Mouse (Mus musculus): Measurements from ENCODE around the gene Coro1b. TPM values are rescaled to one million over a fixed set of nuclear protein-coding genes. Genes with fewer than 3 reads are reported as not detected.

Coro1b gene
- total RNA-seq, 2 experiments from 2014 or later, result 38.3 to 47.6 TPM

DNA sequence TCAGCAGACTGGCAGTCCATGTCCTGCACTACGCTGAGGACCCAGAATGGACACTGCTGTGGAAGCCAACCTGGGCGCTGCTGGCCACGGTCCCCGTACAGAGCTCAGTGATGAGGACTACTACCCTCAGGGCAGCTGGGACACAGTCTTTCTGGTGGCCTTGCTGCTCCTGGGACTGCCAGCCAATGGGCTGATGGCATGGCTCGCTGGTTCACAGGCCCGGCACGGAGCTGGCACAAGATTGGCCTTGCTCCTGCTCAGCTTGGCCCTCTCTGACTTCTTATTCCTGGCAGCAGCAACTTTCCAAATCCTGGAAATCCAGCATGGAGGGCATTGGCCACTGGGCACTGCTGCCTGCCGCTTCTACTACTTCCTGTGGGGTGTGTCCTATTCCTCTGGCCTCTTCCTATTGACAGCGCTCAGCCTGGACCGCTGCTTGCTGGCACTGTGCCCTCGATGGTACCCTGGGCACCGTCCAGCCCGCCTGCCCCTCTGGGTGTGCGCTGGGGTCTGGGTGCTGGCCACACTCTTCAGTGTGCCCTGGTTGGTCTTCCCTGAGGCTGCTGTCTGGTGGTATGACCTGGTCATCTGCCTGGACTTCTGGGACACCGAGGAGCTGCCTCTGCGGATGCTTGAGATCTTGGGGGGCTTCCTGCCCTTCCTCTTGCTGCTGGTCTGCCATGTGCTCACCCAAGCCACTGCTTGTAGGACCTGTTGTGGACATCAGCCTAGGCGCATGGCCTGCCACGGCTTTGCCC, 5.8 kb upstream of the Coro1b start:
- DNase-seq, result no peak

DNA sequence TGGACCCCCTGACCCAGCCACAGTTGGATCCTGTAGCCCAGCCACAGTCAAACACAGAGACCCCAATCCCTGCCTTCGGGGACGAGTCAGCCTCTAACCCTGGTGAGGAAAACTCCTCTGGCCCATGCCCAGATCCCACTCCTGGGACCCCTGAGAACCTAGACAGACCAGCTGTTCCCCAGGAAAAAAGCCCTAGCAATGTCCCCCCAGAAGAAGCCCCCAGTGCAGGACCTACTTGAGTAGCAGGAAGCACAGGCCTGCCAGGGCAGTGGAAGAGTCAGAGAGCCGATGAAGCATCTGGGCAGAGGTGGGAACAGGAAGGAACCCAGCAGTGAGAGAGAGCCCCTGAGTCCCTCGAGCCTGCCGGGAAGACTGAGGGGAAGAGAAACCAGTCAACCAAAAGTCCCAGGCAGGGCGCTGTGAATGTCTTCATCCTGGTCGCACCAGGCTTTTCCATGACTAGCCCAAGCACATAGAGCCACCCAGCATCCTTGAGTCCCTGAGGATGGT, 4.6 kb upstream of the Coro1b start, which contains the start of gene Cabp4:
Gene Cabp4 (minus strand): TSS at position 275 of the 510 bp plus-strand sequence.
- DNase-seq, result no peak

DNA sequence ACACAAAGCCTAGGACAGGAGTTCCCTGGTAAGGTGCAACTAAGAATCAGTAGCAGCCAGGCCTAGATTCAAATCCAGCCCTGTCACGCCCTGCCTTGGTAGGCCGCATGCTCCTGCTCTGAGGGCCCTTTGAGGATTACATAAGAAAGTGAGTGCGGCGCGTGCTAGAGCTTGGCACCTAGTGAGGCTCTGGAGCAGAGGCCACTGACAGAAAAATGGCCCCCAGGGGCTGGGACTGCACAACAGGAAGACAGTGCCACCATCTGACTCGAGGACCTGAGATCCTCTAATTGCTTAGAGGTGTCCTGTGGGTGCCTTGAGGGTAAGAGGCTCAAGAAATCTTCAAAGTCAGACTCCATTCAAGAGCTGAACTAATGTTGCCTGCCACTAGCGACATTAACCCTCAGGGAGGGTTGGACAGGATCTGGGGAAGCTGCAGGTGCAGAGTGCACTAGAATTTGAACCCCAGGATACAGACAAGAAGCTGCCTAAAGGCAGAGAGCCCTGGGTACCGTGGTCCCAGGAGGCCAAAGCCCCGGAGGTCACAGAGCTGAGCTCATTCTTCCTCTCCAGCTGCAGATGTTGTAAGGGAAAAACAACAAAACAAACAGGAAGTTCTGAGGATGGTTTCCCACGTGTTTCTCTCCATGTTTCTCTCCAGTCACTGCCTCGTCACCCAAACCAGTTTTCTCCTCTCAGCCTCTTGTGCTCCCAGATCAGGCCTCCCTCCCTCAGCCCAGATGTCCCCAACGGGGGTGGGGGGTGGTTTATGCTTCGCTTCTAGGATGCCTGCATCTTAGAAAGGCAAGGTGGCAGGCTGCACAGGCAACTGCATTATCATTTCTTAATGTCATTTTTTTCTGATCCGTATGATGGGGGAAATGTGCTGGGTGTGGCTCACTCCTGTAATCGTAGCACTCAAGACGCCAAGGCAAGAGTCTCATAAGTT, 3.6 kb upstream of the Coro1b start:
- peak; percentile 49 to 74 for DNase-seq

DNA sequence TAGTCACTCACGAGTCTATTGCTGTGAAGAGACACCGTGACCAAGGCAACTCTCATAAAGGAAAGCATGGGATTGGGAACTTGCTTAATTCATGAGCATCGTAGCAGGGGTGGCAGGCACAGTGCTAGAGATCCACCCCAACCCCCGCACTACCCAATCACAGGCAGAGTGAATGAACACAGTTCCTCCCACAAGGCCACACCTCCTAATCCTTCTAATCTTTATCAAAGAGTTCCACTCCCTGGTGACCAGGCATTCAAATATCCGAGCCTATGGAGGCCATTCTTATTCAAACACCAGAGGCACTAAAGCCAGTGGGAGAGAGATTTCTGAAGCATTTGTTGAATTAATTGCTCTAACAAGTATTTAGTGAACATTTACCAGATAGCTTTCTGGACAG, 2.5 kb upstream of the Coro1b start:
- DNase-seq, result no peak

DNA sequence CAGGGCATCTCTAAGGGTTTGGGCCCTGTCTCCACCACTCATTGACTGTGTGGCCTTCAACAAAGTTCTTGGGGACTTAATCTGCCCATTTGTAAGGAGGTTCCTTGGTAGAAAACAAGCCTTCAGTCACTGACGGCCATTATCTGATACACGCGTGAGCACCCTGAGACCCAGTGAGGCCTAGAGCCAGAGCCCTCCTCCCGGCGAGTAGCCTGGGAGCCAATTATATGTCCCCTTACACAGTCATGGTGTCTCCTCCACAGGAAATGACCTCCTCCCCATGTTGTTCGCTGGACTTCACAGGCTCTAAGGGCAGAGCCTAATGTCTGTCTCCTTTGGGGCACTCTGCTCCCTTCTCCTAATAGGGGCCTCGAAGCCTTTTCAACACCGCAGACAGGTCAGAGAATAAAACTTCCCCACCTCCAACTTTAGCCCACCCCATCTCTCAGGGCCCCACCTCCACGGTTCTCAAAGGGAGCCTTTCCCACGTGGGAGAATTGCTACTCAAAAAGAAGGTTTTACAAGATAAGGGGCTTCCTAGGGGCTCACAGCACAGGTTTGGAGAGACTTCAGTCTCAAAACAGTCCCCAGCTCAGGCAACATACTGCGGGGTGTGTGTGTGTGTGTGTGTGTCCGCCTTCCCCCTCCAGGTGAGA, 1.9 kb upstream of the Coro1b start:
- DNase-seq, result no peak

DNA sequence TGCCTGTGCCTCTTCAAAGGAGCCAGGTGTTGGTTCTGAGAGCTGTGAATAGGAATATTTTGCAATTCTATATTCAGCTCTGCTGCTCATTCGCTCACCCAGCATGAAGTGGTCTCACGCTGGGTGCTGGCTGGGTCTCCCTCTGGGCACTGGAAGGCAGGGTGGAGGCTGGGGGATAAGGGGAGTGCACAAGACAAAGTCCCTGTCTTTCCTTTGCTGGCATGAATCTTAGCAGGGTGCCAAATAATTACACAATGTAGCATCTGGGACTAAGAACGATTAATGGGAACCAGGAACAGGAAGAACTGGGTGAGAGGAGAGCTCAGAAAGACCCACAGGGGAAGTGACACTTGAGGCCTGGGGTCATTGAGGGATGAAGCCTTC, 1.4 kb upstream of the Coro1b start:
- peak in 1 of 2 experiments; percentile 57 for DNase-seq

DNA sequence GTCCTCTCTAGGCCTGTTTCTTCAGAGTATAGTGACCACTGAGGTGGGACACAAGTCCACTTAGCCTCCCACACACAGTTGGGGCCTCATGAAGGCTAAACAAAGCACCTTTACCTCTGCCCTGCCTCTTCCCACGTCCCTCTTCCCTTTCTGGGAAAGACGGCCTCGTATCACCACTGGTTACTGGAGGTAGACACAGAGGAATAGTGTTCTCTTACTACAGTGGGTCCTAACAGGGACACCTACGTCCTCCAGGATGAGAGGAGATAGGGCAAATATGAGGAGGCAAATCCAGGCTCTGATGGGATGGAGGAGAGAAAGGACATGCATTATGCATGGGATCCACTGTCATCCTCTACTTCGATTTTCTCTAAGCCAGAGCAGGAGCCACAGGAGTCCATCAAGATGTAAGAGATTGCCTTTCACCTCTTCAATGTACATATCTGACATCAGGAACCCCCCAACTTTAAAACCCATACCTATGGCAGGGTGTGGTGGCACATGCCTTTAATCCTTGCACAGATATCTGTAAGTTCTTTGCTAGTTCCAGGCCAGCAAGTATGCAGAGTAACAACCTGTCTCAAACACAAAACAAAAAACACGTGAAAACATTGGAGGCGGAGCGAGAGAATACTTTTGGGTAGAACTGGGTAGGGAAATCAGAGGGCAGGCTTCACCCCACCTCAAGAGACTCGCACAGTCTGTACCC, 483 bp upstream of the Coro1b start:
- peak in 1 of 2 experiments; percentile 38 for DNase-seq

DNA sequence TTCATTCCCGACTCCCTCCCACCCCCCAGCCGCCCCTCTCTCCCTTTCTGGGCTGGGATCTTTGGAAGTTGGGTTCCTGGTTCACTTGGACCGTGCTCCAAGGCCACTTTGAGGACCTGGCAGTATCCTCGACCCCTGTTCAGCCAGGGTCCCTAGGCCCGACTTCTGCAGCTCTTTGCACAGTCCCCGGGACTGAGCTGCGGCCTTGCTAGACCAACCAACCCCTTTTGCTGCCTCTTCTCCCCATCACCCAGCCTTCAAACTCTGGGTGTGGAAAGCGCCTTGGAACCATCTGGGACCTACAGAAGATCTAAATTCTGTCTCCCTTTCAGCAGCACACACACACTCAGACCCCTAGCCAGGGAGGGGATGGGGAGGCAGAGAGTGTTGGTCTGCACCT, 400 bp downstream of the Coro1b start:
- DNase-seq, result peak in 1 of 2 experiments; percentile 40

DNA sequence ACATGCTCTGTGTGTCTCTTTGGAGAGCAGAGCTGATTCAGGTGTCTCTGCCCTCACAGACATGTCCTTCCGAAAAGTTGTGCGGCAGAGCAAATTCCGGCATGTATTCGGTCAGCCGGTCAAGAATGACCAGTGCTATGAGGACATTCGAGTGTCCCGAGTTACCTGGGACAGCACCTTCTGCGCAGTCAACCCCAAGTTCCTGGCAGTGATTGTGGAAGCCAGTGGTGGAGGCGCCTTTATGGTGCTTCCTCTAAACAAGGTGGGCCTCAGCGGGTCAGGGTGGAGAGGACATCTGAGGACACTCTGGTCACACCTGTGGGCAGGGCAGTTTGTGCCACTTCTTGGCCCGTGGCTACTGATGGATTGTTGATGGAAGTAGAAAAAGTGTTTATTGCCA, 864 bp downstream of the Coro1b start:
- no peak for DNase-seq

DNA sequence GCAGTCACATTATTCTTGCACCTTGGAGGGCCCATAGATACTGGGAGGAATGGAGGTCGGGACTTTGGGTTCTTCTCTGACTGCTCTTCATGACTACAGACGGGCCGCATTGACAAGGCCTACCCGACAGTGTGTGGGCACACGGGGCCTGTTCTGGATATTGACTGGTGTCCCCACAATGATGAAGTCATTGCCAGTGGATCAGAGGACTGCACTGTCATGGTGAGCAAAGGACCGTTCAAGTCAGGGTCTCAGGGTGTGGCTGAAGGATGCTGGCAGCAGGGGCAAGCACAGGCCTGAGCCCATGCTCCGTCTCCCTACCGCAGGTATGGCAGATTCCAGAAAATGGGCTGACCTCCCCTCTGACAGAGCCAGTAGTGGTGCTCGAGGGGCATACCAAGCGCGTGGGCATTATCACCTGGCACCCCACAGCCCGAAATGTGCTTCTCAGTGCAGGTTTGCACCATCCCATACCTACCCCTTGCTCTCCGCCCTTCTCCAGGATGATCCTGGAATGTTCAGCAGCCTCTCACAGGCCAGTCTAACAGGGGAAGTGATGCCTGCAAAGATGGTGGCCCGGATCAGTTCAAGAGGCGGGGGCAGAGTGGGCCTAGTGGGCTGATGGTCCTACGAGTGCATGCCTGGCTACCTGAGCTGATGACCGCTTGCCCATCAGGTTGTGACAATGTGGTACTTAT, 1.5 kb downstream of the Coro1b start:
- DNase-seq, result no peak

DNA sequence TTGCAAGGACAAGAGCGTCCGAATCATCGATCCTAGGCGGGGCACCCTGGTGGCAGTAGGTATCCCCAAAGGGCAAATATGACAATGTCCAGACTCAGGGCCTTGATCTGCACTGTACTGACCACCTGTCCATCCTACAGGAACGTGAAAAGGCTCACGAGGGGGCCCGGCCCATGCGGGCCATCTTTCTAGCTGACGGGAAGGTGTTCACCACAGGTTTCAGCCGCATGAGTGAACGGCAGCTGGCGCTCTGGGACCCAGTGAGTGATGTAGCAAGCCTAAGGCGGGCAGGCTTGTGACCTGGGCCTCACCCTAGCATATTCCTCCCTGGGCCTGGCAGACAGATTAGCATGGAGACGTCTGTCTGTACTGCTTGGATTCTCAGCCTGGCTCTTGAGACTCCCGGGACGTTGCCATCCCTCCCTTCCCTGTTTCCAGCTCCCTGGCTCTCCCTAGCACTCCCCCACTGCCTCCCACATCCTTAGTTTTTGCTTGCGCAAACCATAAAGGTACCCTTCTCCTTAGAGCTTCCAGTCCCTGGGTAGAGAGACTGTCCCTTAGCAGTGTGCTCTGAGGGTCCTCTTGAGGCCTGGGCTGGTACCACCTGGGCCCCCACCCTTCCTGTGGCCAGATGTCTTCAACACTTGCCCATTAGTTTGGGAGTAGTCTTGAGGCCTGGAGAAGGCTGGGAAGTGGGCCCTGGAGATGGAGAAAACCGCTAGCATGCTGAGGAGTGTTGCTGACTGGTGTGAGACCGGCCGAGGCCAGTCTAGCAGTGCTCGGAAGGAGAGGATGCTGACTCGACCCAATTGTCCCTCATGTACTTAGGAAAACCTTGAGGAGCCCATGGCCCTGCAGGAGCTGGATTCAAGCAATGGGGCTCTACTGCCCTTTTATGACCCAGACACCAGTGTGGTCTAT, 2.4 kb downstream of the Coro1b start:
- no peak for DNase-seq

DNA sequence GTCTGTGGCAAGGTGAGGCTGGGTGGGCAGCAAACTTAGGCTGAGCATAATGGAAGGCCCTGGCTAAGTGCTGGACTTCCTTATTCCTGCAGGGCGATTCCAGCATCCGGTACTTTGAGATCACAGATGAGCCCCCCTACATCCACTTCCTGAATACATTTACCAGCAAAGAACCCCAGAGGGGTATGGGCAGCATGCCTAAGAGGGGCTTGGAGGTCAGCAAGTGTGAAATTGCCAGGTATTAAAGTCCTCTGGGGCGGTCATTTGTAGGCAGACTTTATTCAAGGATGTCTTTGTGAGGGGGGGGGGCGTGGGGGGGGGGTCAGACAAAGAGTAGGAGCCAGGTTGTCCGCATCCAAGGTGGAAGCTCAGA, 3.1 kb downstream of the Coro1b start:
- DNase-seq, result no peak

DNA sequence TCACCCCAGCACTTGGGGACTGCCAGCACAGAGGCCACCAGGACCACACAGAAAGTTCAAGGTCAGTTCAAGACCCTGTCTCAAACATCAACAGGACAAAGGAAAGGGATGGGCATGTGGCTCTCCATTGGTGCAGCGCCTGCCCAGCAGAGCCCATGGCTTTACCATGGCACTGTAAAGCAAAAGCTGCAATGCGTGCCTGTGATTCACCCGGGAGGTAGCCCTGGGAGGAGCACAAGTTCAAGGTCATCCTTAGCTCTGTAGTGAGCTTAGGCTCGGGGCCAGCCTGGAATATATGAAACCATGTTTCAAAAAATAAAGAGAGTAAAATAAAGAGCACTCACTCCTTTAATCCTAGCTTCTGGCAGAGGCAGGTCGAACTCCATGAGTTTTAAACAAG, 3.5 kb downstream of the Coro1b start:
- DNase-seq, result no peak

DNA sequence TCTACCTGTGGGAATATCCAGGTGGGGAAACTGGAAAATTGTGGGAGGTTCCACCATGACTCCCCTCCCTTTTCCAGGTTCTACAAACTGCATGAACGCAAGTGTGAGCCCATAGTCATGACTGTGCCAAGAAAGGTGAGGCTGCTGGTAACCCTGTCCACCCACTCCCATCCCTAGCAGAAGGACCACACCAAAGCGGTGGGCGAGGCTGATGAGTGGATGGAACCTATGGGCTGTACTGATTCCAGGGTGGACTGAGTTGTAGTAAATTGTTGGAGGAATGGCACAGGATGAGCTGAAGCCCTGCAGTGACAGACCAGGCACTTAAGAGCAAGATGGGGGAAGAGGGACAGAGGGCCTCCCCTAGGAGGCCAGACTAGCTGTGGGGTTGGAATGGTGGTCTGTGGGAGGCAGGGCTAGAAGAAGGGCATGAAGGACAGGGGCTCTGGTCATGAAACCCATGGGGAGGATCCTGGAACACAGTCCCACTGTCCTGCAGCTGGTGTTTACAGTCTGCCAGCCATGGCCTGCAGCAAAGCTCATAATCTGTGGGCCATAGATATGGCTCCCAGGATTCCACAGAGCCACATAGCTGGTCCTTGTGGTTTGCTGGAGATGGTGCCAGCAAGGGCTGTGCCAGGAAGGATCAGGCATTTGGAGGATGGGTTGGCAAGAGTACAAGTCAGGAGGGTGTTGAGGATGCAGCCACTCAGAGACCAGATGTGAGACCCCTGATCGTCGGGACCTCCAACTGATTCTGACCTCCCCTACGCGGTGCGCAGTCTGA, 4.2 kb downstream of the Coro1b start:
- DNase-seq, result no peak

DNA sequence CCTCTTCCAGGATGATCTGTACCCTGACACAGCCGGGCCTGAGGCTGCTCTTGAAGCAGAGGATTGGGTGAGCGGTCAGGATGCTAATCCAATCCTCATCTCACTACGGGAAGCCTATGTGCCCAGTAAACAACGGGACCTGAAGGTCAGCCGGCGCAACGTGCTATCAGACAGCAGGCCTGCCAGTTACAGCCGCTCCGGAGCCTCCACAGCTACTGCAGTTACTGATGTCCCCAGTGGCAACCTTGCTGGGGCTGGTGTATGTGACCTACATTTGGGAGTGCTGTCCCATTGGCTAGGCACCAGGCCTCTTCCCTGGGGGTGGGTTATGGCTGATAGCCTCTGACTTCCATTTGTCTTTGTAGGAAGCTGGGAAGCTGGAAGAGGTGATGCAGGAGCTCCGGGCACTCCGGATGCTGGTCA, 4.8 kb downstream of the Coro1b start, which contains the start of gene Ptprcap:
Gene Ptprcap (plus strand): TSS at position 373 of the 423 bp plus-strand sequence.
- peak; percentile 47 to 60 for DNase-seq

DNA sequence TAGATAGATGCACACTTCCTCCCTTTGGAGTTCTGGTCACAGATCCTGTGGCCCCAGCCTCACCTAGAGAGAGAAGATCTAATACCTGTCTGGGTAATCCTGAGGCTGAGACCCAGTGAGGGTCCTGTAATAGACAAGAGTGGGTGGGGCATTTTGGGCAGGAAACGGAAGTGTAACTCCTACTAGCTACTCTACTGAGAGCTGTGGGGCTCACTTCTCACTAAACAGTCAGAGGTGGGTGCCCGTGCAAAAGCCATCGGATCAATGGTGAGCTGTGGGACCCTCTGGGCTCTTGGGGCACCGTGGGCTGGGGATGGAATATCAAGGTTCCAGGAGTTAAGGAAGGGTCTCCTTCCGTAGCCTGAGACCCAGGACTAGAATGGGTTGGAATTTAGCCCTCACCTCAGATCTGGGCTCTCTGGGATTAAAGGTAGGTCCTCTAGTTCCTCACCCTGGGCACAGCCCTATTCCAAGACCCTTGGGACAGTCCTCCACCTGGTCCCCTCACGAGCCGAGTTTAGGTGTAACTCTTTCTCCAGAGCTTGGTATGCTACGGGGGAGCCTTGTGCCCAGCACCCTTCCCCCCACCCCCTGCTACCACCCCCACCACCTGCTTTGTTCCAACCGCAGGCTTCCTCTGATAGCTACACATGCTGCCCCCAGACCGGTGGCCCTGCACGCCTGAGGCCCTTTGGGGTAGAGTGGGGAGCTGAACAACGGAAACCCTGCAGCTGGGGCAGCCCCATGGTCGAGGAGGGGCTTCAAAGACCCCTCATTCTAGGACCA, 6.2 kb downstream of the Coro1b start:
- no peak for DNase-seq

DNA sequence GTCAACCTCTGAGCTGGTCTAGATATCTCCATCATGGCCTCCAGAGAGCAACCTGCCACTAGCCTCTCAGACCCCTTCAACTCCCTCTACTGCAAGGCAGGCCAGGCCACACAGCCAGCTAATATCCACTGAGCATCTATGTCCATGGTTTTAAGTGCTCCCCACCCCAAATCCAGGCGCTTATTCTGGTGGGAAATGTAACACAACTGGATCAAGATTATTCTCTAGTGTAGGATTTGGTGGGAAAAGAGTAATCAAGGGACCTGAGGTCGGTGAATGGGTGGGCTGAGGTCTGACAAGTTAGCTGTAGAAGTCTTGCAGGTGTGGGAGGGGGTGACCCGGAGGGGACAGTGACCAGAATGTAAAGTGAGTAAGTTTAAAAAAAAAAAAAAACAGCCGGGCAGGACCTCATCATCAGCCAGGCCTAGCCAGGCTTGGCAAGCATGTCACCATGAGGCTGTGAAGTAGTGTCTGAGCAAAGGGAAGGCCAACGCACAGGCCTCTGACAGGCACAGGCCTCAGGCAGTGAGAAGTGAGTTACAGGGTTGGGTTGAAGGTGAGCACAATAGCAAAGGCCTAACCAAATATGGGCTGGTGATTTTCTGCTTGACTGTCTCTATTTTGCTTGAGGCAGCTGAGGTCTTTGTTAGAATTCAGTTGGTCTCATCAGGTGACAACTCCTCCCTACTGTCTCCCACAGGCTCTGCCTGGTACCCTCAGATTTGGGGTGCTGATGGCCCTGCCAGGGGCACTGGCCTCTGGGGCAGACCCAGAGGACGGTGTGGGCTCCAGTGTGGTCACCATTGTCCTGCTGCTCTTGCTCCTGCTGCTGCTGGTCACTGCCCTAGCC, 7.0 kb downstream of the Coro1b start:
- no peak for DNase-seq

All from heart, adult 18-20 months (tissue).